Mouse (Mus musculus) heart, embryonic 16.5 days (tissue): Measurements from ENCODE around the gene Slc11a1. TPM values are rescaled to one million over a fixed set of nuclear protein-coding genes. Genes with fewer than 3 reads are reported as not detected.
"Not testable (repeated sequence)": the region's sequence is repeated elsewhere in the genome, so short reads cannot be mapped to it uniquely, and the experiment has no call there.

Source experiments
- ATAC-seq: fragments of 200-750 bp; cut with Nextera tagmentation; replicated peaks from 2 replicates; pipeline ENCODE4 v1.8.0; 2017; ENCODE audit warnings: moderate number of reproducible peaks; ENCODE audit not compliant: insufficient read depth, low FRiP score; ENCODE audit errors: extremely low read depth
- H3K27ac ChIP-seq: fragments of 300-500 bp; sonication (generic); 2 replicates; pipeline ENCODE4 v1.5.1; 2014; ENCODE audit warnings: mild to moderate bottlenecking, low read length, control low read depth, moderate library complexity
- H3K27me3 ChIP-seq: fragments of 300-500 bp; sonication (generic); 2 replicates; pipeline ENCODE4 v1.6.1; 2014; ENCODE audit warnings: low read length, mixed read lengths; ENCODE audit not compliant: control insufficient read depth, insufficient read depth
- H3K36me3 ChIP-seq: fragments of 300-500 bp; sonication (generic); 2 replicates; pipeline ENCODE4 v1.6.1; 2014; ENCODE audit not compliant: control insufficient read depth, insufficient read depth
- H3K4me1 ChIP-seq: fragments of 300-500 bp; sonication (generic); 2 replicates; pipeline ENCODE4 v1.6.1; 2014; ENCODE audit warnings: low read length, mixed read lengths; ENCODE audit not compliant: control insufficient read depth, insufficient read depth
- H3K4me2 ChIP-seq: fragments of 300-500 bp; sonication (generic); 2 replicates; pipeline ENCODE4 v1.6.1; 2014; ENCODE audit warnings: low read depth, mild to moderate bottlenecking, control low read depth, low read length
- H3K4me3 ChIP-seq: fragments of 300-500 bp; sonication (generic); 2 replicates; pipeline ENCODE4 v1.5.1; 2014; ENCODE audit warnings: mild to moderate bottlenecking, control low read depth, low read length
- H3K9ac ChIP-seq: fragments of 300-500 bp; sonication (generic); 2 replicates; pipeline ENCODE4 v1.6.1; 2014; ENCODE audit warnings: low read length, control low read depth
- H3K9me3 ChIP-seq: fragments of 300-500 bp; sonication (generic); replicated peaks from 2 replicates; pipeline ENCODE4 v1.6.1; 2016; ENCODE audit warnings: low read length; ENCODE audit not compliant: control insufficient read depth
- WGBS: fragments of 180-500 bp; shearing (Covaris S2); extraction: QIAGEN DNeasy Blood & Tissue Kit; methylation state at CpG from one replicate; pipeline ENCODE4 v1.1.7; 2014; 5-methylcytosine and 5-hydroxymethylcytosine counted together
- polyA plus RNA-seq: library from polyadenylated mRNA; unstranded; fragments of >200 nt; fragmentation: Nextera tagmentation; extraction: Ambion mirVana; gene quantifications from 2 replicates; pipeline ENCODE4 v1.2.1, GENCODE M21; 2015

Slc11a1 gene
- polyA plus RNA-seq, 1 experiment from 2014 or later, result 4.3 TPM

- H3K4me1 ChIP-seq, result peaks cover 19% of the 10 kb centered on the region
- H3K9me3 ChIP-seq, result no peaks in the 10 kb centered on the region
- no peak for ATAC-seq
- WGBS, result 90% methylated on average over 15 of the region's 15 CpGs
- no peaks in the 10 kb centered on the region for H3K27me3 ChIP-seq
- no peak overlapping the region for H3K27ac ChIP-seq
- no peak overlapping the region for H3K4me3 ChIP-seq
- H3K4me2 ChIP-seq, result no peak overlapping the region
- H3K36me3 ChIP-seq, result peaks cover 16% of the 10 kb centered on the region
- no peak overlapping the region for H3K9ac ChIP-seq
Observed at GRCm38 (mm10) chr1:74394858-74395257, 19.9 kb downstream of the Slc11a1 start.

GRCm38 (mm10) chr1:74395290-74395689, 20.3 kb downstream of the Slc11a1 start:
- 81% methylated on average over 13 of the region's 13 CpGs for WGBS
- H3K9ac ChIP-seq, result no peak overlapping the region

GRCm38 (mm10) chr1:74396456-74397222, 21.6 kb downstream of the Slc11a1 start:
- not testable (repeated sequence) for ATAC-seq, H3K27me3 ChIP-seq, H3K9me3 ChIP-seq, H3K4me1 ChIP-seq
- Histone ChIP-seq H3K4me3 (peak overlapping the region; percentile 55), H3K9ac (peak overlapping the region; percentile 79; the same call in 1 of the 2 replicates), H3K27ac (peak overlapping the region; percentile 94), H3K4me2 (peak overlapping the region; percentile 92), H3K36me3 (peaks cover 16% of the 10 kb centered on the region)
- WGBS, result 9% methylated on average over 11 of the region's 12 CpGs

More at GRCm38 (mm10) chr1:74395290-74395689, 20.3 kb downstream of the Slc11a1 start:
- Histone ChIP-seq H3K27me3 (no peaks in the 10 kb centered on the region), H3K9me3 (no peaks in the 10 kb centered on the region), H3K36me3 (peaks cover 16% of the 10 kb centered on the region), H3K4me1 (peaks cover 15% of the 10 kb centered on the region), H3K27ac (no peak overlapping the region), H3K4me2 (no peak overlapping the region), H3K4me3 (no peak overlapping the region)
- no peak for ATAC-seq

GRCm38 (mm10) chr1:74397268-74397918, 22.4 kb downstream of the Slc11a1 start:
- peak overlapping the region; percentile 94 for H3K27ac ChIP-seq

GRCm38 (mm10) chr1:74397919-74398451, 23.0 kb downstream of the Slc11a1 start:
- peaks cover 6% of the 10 kb centered on the region for H3K4me1 ChIP-seq
- no peaks in the 10 kb centered on the region for H3K27me3 ChIP-seq
- no peaks in the 10 kb centered on the region for H3K9me3 ChIP-seq
- peak overlapping the region; percentile 92 for H3K4me2 ChIP-seq
- H3K36me3 ChIP-seq, result peaks cover 16% of the 10 kb centered on the region
- WGBS, result 6% methylated on average over 11 of the region's 11 CpGs
- peak overlapping the region; percentile 55 for H3K4me3 ChIP-seq
- peak overlapping the region; percentile 94 for H3K27ac ChIP-seq
- H3K9ac ChIP-seq, result peak overlapping the region; percentile 79
- ATAC-seq, result peak; percentile 23

More at GRCm38 (mm10) chr1:74397268-74397918, 22.4 kb downstream of the Slc11a1 start:
- ATAC-seq, result peak; percentile 92
- under 1% methylated on average over 41 of the region's 41 CpGs for WGBS
- peak overlapping the region; percentile 55 for H3K4me3 ChIP-seq
- H3K9me3 ChIP-seq, result no peaks in the 10 kb centered on the region
- H3K9ac ChIP-seq, result peak overlapping the region; percentile 79
- H3K4me1 ChIP-seq, result peaks cover 8% of the 10 kb centered on the region
- peak overlapping the region; percentile 92 for H3K4me2 ChIP-seq
- H3K36me3 ChIP-seq, result peaks cover 16% of the 10 kb centered on the region
- H3K27me3 ChIP-seq, result no peaks in the 10 kb centered on the region

- Histone ChIP-seq H3K27me3 (no peaks in the 10 kb centered on the region), H3K27ac (no peak overlapping the region), H3K4me1 (no peaks in the 10 kb centered on the region), H3K4me2 (no peak overlapping the region), H3K9me3 (no peaks in the 10 kb centered on the region), H3K36me3 (no peaks in the 10 kb centered on the region), H3K9ac (no peak overlapping the region), H3K4me3 (no peak overlapping the region)
- 76% methylated on average over 3 of the region's 3 CpGs for WGBS
- ATAC-seq, result no peak
Observed at GRCm38 (mm10) chr1:74400531-74400930, 25.5 kb downstream of the Slc11a1 start.

GRCm38 (mm10) chr1:74401015-74401702, 26.2 kb downstream of the Slc11a1 start:
- H3K36me3 ChIP-seq, result no peaks in the 10 kb centered on the region
- no peak overlapping the region for H3K4me3 ChIP-seq
- ATAC-seq, result no peak
- no peak overlapping the region for H3K4me2 ChIP-seq
- no peaks in the 10 kb centered on the region for H3K27me3 ChIP-seq
- no peaks in the 10 kb centered on the region for H3K4me1 ChIP-seq
- no peaks in the 10 kb centered on the region for H3K9me3 ChIP-seq
- 43% methylated on average over 16 of the region's 16 CpGs for WGBS
- no peak overlapping the region for H3K27ac ChIP-seq
- H3K9ac ChIP-seq, result no peak overlapping the region

GRCm38 (mm10) chr1:74404206-74404605, 29.2 kb downstream of the Slc11a1 start:
- ATAC-seq, result no peak
- H3K4me1 ChIP-seq, result no peaks in the 10 kb centered on the region
- no peak overlapping the region for H3K27ac ChIP-seq
- 66% methylated on average over 4 of the region's 4 CpGs for WGBS
- no peaks in the 10 kb centered on the region for H3K27me3 ChIP-seq
- no peaks in the 10 kb centered on the region for H3K36me3 ChIP-seq
- H3K9me3 ChIP-seq, result no peaks in the 10 kb centered on the region
- H3K4me3 ChIP-seq, result no peak overlapping the region
- no peak overlapping the region for H3K9ac ChIP-seq
- H3K4me2 ChIP-seq, result no peak overlapping the region
